Mouse (Mus musculus): ENCODE data around the gene Thra. TPM values are rescaled to one million over a fixed set of nuclear protein-coding genes. Genes with fewer than 3 reads are reported as not detected.

The Thra gene
- polyA plus RNA-seq, 1 experiment from 2014 or later = 27.0 TPM

DNA sequence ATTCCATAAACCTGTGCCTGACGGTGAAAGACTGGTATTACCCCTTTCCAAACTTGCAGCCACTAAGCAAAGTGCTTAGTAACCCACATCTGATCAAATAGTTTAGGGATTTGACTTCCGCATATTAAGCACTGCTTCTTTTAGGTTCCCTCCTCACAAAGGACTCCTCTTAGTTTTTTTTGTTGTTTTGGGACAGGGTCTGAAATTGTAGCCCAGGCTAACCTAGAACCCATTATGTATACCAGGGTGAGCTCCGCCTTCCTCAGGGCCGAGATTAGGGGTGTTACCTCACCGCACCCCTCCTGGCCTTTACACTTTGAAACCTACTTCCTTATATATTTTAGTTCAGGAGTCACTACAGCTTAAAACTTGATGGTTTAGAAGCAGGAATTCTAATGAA is 49.4 kb downstream of the Thra start:
- Histone ChIP-seq H3K9me3 (replicated peaks) (no peaks in the 10 kb centered on the region), H3K4me1 (replicated peaks) (peaks cover 45% of the 10 kb centered on the region), H3K27ac (ENCODE audit: poor library complexity, severe bottlenecking) (no peak overlapping the region), H3K4me2 (peak overlapping the region; percentile 92), H3K4me3 (peak overlapping the region; percentile 59), H3K36me3 (no peaks in the 10 kb centered on the region), H3K9ac (no peak overlapping the region; the same call in 1 of the 2 replicates), H3K27me3 (replicated peaks) (no peaks in the 10 kb centered on the region)
- WGBS = 39% methylated on average over 5 of the region's 5 CpGs
- ATAC-seq (ENCODE audit: insufficient number of reproducible peaks, low FRiP score) = no peak

GRCm38 (mm10) chr11:98790631-98791205 is 50.3 kb downstream of the Thra start:
- H3K36me3 ChIP-seq = no peaks in the 10 kb centered on the region
- H3K4me1 ChIP-seq (replicated peaks) = peaks cover 36% of the 10 kb centered on the region
- no peak overlapping the region for H3K4me3 ChIP-seq
- no peak overlapping the region for H3K9ac ChIP-seq
- H3K4me2 ChIP-seq = no peak overlapping the region
- 78% methylated on average over 5 of the region's 5 CpGs for WGBS
- H3K27ac ChIP-seq (ENCODE audit: poor library complexity, severe bottlenecking) = no peak overlapping the region
- H3K9me3 ChIP-seq (replicated peaks) = no peaks in the 10 kb centered on the region
- H3K27me3 ChIP-seq (replicated peaks) = no peaks in the 10 kb centered on the region
- ATAC-seq (ENCODE audit: insufficient number of reproducible peaks, low FRiP score) = no peak

DNA sequence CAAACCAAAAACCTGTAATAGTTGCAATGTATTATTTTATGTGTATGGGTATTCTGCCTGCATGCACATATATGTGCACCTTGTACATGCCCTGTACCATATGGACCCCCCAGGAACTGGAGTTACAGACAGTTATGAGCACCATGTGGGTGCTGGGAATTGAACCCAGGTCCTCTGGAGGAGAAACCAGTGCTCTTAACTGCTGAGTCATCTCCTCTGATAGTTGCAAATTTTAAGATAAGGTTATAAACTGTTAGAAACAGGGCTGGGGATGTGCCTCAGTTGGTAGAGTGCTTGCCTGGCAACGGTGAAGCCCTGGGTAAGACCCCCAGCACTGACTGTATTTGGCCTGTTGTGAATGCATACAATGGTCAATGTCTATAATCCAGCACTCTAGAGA is 51.0 kb downstream of the Thra start:
- ATAC-seq (ENCODE audit: insufficient number of reproducible peaks, low FRiP score) = no peak
- Histone ChIP-seq H3K9me3 (replicated peaks) (no peaks in the 10 kb centered on the region), H3K27ac (ENCODE audit: poor library complexity, severe bottlenecking) (no peak overlapping the region), H3K27me3 (replicated peaks) (no peaks in the 10 kb centered on the region), H3K36me3 (no peaks in the 10 kb centered on the region), H3K4me2 (no peak overlapping the region), H3K9ac (no peak overlapping the region), H3K4me3 (no peak overlapping the region), H3K4me1 (replicated peaks) (peaks cover 29% of the 10 kb centered on the region)
- 78% methylated on average over 1 of the region's 1 CpGs for WGBS

DNA sequence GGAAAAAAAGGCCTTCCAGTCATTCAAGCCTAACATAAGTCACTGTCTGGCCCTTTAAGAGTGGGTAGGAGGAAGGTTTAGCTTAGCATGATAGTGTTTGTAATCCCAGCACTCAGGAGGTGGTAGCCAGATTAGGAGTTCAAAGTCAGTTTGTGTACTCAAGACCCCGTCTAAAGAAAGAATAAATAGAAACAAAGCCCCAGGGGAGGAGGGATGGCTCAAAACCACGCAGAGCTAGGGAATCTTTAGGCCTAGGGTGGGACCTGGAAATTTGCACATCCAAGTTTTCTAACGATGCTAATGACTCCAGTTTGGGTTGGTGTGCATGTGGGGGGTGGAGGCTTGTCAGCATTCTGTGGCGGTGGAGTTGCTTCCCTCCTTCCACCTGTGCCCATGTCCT is 51.6 kb downstream of the Thra start:
- Histone ChIP-seq H3K4me2 (no peak overlapping the region), H3K4me1 (replicated peaks) (peaks cover 25% of the 10 kb centered on the region), H3K9me3 (replicated peaks) (no peaks in the 10 kb centered on the region), H3K4me3 (no peak overlapping the region), H3K27me3 (replicated peaks) (no peaks in the 10 kb centered on the region), H3K36me3 (no peaks in the 10 kb centered on the region), H3K9ac (peak overlapping the region; percentile 30; the same call in 1 of the 2 replicates), H3K27ac (ENCODE audit: poor library complexity, severe bottlenecking) (no peak overlapping the region)
- ATAC-seq (ENCODE audit: insufficient number of reproducible peaks, low FRiP score) = no peak
- WGBS = 11% methylated on average over 4 of the region's 4 CpGs

DNA sequence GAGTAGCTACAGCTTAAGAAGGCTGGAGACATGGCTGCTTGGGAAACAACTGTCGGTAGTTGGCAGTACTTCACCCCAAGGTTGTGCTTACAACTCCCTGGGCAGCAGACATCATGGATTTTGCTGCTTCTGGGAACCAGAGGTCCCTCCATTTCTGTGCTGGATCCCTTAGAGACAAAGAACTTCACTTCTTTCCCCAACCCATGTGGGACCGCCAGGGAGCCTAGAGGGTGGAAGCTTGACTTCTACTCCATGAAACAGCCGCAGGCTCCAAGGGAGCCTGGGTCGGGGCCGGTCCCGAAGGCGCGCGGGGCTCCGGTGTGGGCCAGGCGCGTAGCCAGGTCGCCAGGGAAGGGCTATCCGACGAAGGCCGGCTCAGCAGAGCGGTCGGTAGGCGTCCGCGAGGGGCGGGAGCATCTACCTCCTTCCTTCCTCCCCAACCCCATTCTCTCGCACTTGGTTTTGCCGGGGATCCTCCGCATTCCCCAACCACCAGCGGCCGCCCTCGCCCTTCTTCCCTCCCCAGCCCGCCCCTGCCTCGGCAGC is 54.1 kb downstream of the Thra start:
- Histone ChIP-seq H3K36me3 (peaks cover 11% of the 10 kb centered on the region), H3K9ac (peak overlapping the region; percentile 99), H3K9me3 (replicated peaks) (no peaks in the 10 kb centered on the region), H3K4me3 (peak overlapping the region; percentile 91), H3K27ac (ENCODE audit: poor library complexity, severe bottlenecking) (peak overlapping the region; percentile 100), H3K4me2 (peak overlapping the region; percentile 91), H3K27me3 (replicated peaks) (no peaks in the 10 kb centered on the region), H3K4me1 (replicated peaks) (peaks cover 26% of the 10 kb centered on the region)
- ATAC-seq (ENCODE audit: insufficient number of reproducible peaks, low FRiP score) = peak; percentile 71
- under 1% methylated on average over 30 of the region's 30 CpGs for WGBS

DNA sequence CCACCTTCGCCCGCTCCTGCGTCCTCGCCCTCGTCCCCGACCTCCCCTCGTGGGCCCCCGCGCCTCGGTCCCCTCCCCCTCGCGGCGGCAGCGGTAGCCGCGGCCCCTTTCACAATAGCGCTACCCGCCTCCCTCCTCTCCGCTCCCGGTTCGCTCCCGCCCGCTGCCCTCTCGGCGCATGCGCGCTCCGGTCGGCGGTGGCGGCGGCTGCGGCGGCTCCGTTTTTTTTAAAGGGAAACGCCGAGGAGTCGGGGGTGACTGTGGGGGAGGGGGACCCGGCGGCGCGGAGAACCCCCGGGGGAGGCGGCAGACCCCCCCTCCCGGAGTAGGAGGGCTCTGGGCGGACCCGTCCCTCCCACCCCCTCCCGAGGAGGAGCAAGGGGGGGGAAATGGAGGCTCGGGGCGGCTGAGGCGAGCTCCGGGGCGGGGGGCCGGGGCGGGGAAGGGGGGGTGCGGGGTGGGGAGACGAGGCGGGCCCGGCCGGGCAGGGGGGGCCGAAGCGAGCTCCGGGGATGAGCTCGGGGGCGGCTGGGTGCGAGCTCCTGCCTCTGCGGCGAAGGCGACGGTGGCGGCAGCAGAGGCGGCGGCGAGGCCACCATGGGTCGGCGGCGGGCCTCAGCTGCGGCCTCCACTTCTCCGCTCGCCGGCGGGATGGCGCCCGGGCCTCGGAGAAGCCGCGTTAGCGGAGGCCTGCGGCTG is 54.7 kb downstream of the Thra start, which contains the start of gene Msl1:
Gene Msl1, plus strand, starts transcription at position 502 of the 699 bp plus-strand sequence.
- H3K27ac ChIP-seq (ENCODE audit: poor library complexity, severe bottlenecking) = peak within 1 kb of the TSS; percentile 100
- peaks cover 22% of the 10 kb centered on the region for H3K4me1 ChIP-seq (replicated peaks)
- H3K9ac ChIP-seq = peak within 1 kb of the TSS; percentile 99
- H3K9me3 ChIP-seq (replicated peaks) = no peaks in the 10 kb centered on the region
- H3K4me2 ChIP-seq = peak within 1 kb of the TSS; percentile 91
- no peaks in the 10 kb centered on the region for H3K27me3 ChIP-seq (replicated peaks)
- H3K36me3 ChIP-seq = peaks cover 17% of the 10 kb centered on the region
- peak; percentile 77 for ATAC-seq (ENCODE audit: insufficient number of reproducible peaks, low FRiP score)
- peak within 1 kb of the TSS; percentile 91 for H3K4me3 ChIP-seq
- under 1% methylated on average over 68 of the region's 89 CpGs for WGBS

DNA sequence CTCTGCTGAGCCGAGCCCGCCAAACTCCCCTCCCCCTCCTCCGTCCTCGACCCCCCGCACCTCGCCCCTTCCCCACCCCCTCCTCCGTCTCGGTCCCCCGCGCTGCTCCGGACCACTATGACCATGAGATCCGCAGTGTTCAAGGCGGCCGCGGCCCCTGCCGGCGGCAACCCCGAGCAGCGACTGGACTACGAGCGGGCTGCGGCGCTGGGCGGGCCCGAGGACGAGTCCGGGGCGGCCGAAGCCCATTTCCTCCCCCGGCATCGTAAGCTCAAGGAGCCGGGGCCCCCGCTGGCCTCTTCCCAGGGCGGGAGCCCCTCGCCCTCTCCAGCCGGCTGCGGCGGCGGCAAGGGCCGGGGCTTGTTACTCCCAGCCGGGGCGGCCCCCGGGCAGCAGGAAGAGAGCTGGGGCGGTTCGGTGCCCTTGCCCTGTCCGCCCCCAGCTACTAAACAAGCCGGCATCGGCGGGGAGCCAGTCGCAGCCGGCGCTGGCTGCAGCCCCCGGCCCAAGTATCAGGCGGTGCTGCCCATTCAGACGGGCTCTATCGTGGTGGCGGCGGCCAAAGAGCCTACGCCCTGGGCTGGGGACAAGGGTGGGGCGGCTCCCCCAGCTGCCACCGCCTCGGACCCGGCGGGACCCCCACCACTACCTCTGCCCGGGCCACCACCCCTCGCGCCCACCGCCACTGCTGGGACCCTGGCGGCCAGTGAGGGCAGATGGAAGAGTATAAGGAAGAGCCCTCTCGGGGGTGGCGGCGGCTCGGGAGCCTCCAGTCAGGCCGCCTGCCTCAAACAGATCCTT is 55.5 kb downstream of the Thra start:
- Histone ChIP-seq H3K4me2 (peak overlapping the region; percentile 91), H3K27me3 (replicated peaks) (no peaks in the 10 kb centered on the region), H3K36me3 (peaks cover 24% of the 10 kb centered on the region), H3K4me1 (replicated peaks) (peaks cover 22% of the 10 kb centered on the region), H3K9me3 (replicated peaks) (no peaks in the 10 kb centered on the region), H3K4me3 (peak overlapping the region; percentile 91), H3K9ac (peak overlapping the region; percentile 99), H3K27ac (ENCODE audit: poor library complexity, severe bottlenecking) (peak overlapping the region; percentile 100)
- peak; percentile 58 for ATAC-seq (ENCODE audit: insufficient number of reproducible peaks, low FRiP score)
- WGBS = under 1% methylated on average over 54 of the region's 74 CpGs

DNA sequence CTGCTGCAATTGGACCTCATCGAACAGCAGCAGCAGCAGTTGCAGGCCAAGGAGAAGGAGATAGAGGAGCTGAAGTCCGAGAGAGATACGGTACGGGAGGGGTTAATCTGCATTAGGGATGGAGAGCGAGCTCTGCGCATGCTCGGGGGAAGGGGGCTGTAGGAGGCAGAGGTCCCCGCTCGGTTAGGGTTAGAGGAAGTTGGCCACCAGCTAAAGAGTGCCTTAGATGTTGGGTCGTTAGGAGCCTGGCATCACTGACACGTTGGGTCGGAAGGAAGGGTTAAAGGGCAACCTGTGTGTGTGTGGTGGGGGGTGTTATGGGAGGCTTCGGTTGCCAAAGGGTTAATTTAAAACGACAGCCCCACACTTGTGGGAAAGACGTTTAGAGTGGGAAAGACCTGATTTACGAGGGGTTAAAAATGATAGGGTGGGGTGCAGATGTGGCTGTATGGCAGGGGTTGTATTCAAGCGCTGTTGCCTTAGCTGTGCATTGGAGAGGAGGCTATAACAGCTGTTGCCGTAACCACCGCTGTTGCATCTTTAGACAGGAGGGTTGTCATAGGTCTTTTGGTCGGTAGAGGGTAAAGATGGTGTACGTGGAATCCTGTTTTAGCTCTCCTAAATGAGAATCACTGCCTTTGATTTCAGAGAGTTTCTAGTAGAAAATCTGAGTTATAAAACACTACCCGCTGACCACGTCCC is 56.2 kb downstream of the Thra start:
- Histone ChIP-seq H3K27me3 (replicated peaks) (no peaks in the 10 kb centered on the region), H3K4me2 (peak overlapping the region; percentile 91), H3K4me3 (peak overlapping the region; percentile 91), H3K4me1 (replicated peaks) (peaks cover 22% of the 10 kb centered on the region), H3K9me3 (replicated peaks) (no peaks in the 10 kb centered on the region), H3K27ac (ENCODE audit: poor library complexity, severe bottlenecking) (peak overlapping the region; percentile 100), H3K9ac (peak overlapping the region; percentile 99), H3K36me3 (peaks cover 32% of the 10 kb centered on the region)
- peak; percentile 7; the same call in 1 of the 2 replicates for ATAC-seq (ENCODE audit: insufficient number of reproducible peaks, low FRiP score)
- 2% methylated on average over 23 of the region's 23 CpGs for WGBS

DNA sequence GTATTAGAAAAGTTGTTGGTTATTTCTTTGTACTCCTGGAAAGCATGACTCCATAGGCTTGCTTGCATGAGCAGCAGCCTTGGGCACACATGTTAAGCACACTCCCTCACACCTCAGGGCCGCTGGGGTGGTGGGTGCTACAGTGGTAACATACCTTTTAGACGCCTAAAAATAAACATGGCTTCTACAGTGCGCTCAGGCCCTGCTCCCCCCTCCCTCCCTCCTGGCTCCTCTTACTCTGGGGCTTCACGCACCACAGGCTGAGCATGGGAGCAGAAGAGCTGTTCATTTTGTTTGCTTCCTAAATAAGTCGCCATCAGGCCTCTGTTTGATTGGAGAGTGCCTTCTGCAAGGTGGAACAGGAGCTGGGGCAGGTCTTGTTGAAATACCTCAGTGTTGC is 56.9 kb downstream of the Thra start:
- H3K27me3 ChIP-seq (replicated peaks) = no peaks in the 10 kb centered on the region
- H3K36me3 ChIP-seq = peaks cover 37% of the 10 kb centered on the region
- peak overlapping the region; percentile 91 for H3K4me2 ChIP-seq
- H3K9me3 ChIP-seq (replicated peaks) = no peaks in the 10 kb centered on the region
- H3K4me3 ChIP-seq = peak overlapping the region; percentile 91
- peak overlapping the region; percentile 99 for H3K9ac ChIP-seq
- H3K4me1 ChIP-seq (replicated peaks) = peaks cover 22% of the 10 kb centered on the region
- no peak for ATAC-seq (ENCODE audit: insufficient number of reproducible peaks, low FRiP score)
- 8% methylated on average over 5 of the region's 5 CpGs for WGBS
- peak overlapping the region; percentile 100 for H3K27ac ChIP-seq (ENCODE audit: poor library complexity, severe bottlenecking)

DNA sequence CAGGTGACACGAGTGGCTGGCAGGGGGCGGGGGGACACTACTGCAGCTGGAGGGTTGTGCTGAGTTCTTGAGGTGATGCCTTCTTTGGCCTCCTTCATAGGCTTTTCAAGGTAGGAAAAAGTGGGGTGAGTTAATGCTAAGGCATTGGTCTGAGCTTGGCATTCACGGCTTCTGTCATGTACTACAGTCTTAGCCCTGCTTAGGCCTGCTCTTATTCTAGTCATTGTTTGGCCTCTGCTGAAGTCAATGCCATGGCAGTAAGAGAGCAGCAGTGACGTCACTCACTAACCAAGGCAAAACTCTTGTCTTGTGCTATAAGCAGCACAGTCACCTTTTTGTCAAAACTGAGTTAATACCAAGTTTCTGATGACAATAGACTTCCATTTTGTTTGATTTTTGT is 57.5 kb downstream of the Thra start:
- H3K4me2 ChIP-seq = peak overlapping the region; percentile 91

More for the DNA sequence above, 57.5 kb downstream of the Thra start:
- Histone ChIP-seq H3K9me3 (replicated peaks) (no peaks in the 10 kb centered on the region), H3K27me3 (replicated peaks) (no peaks in the 10 kb centered on the region), H3K36me3 (peaks cover 43% of the 10 kb centered on the region), H3K4me1 (replicated peaks) (peaks cover 22% of the 10 kb centered on the region), H3K9ac (peak overlapping the region; percentile 99), H3K27ac (ENCODE audit: poor library complexity, severe bottlenecking) (peak overlapping the region; percentile 100), H3K4me3 (peak overlapping the region; percentile 91)
- WGBS = 38% methylated on average over 4 of the region's 4 CpGs
- ATAC-seq (ENCODE audit: insufficient number of reproducible peaks, low FRiP score) = no peak
